Mouse (Mus musculus) olfactory bulb, adult 2 months (tissue): ENCODE measurements around the gene Coro7.

Experiments
- CTCF ChIP-seq: fragments of 200-500 bp; IDR thresholded peaks from 2 replicates; pipeline ENCODE4 v1.5.1; 2012; ENCODE audit warnings: low read depth, mild to moderate bottlenecking, low read length, moderate library complexity; ENCODE audit not compliant: insufficient read depth
- POLR2A ChIP-seq: fragments of 200-500 bp; IDR thresholded peaks from 2 replicates; pipeline ENCODE4 v1.6.1; 2012; ENCODE audit warnings: mild to moderate bottlenecking, low read depth, low read length, moderate library complexity; ENCODE audit not compliant: insufficient read depth

- TF ChIP-seq CTCF, result no peak
- no peak for TF ChIP-seq POLR2A
Measured at GRCm38 (mm10) chr16:4647651-4648141, 31.9 kb downstream of the Coro7 start.
